Mouse (Mus musculus) forebrain, embryonic 12.5 days (tissue): Measurements from ENCODE around the gene Shank1. TPM values are rescaled to one million over a fixed set of nuclear protein-coding genes. Genes with fewer than 3 reads are reported as not detected.

Experiments
- ATAC-seq: fragments of 200-750 bp; cut with Nextera tagmentation; 2 replicates; pipeline ENCODE4 v1.8.0; 2017; ENCODE audit warnings: moderate TSS enrichment; ENCODE audit not compliant: low FRiP score
- H3K27ac ChIP-seq: fragments of 300-500 bp; sonication (generic); 2 replicates; pipeline ENCODE4 v1.5.1; 2016; ENCODE audit warnings: mild to moderate bottlenecking
- H3K27me3 ChIP-seq: fragments of 300-500 bp; sonication (generic); 2 replicates; pipeline ENCODE4 v1.6.1; 2016; ENCODE audit warnings: mild to moderate bottlenecking
- H3K36me3 ChIP-seq: fragments of 300-500 bp; sonication (generic); replicated peaks from 2 replicates; pipeline ENCODE4 v1.6.1; 2016; ENCODE audit warnings: mild to moderate bottlenecking
- H3K4me1 ChIP-seq: fragments of 300-500 bp; sonication (generic); 2 replicates; pipeline ENCODE4 v1.6.1; 2016
- H3K4me2 ChIP-seq: fragments of 300-500 bp; sonication (generic); 2 replicates; pipeline ENCODE4 v1.6.1; 2016; ENCODE audit warnings: mild to moderate bottlenecking, moderate library complexity
- H3K4me3 ChIP-seq: fragments of 300-500 bp; sonication (generic); replicated peaks from 2 replicates; pipeline ENCODE4 v1.5.1; 2016; ENCODE audit warnings: mild to moderate bottlenecking
- H3K9ac ChIP-seq: fragments of 300-500 bp; sonication (generic); 2 replicates; pipeline ENCODE4 v1.6.1; 2016; ENCODE audit warnings: mild to moderate bottlenecking
- H3K9me3 ChIP-seq: fragments of 300-500 bp; sonication (generic); 2 replicates; pipeline ENCODE4 v1.6.1; 2016
- WGBS: fragments of 180-500 bp; shearing (Covaris S2); methylation state at CpG from one replicate; pipeline ENCODE4 v1.1.7; 2016; 5-methylcytosine and 5-hydroxymethylcytosine counted together
- polyA plus RNA-seq: library from polyadenylated mRNA; unstranded; fragments of >200 nt; fragmentation: Nextera tagmentation; extraction: Ambion mirVana; gene quantifications from 2 replicates; pipeline ENCODE4 v1.2.1, GENCODE M21; 2016

Shank1 gene
- polyA plus RNA-seq, 1 experiment from 2014 or later = 8.0 TPM

GRCm38 (mm10) chr7:44350957-44351711 is 41.1 kb downstream of the Shank1 start:
- H3K4me1 ChIP-seq = peaks cover 52% of the 10 kb centered on the region
- H3K9ac ChIP-seq = peak overlapping the region; percentile 44
- H3K36me3 ChIP-seq = peaks cover 2% of the 10 kb centered on the region; the same call in 1 of the 2 replicates
- 2% methylated on average over 25 of the region's 25 CpGs for WGBS
- no peaks in the 10 kb centered on the region for H3K9me3 ChIP-seq
- H3K27me3 ChIP-seq = peaks cover 81% of the 10 kb centered on the region
- peak overlapping the region; percentile 54 for H3K4me2 ChIP-seq
- peak; percentile 50 for ATAC-seq
- H3K4me3 ChIP-seq = peak overlapping the region; percentile 20
- no peak overlapping the region for H3K27ac ChIP-seq

GRCm38 (mm10) chr7:44351881-44352749 is 42.1 kb downstream of the Shank1 start:
- peaks cover 62% of the 10 kb centered on the region for H3K4me1 ChIP-seq
- 0 out of 2 replicates have a peak, but pooled peaks have one; percentile 33 for ATAC-seq
- H3K9me3 ChIP-seq = no peaks in the 10 kb centered on the region
- H3K9ac ChIP-seq = peak overlapping the region; percentile 21; the same call in 1 of the 2 replicates
- 2% methylated on average over 71 of the region's 71 CpGs for WGBS
- peak overlapping the region; percentile 54 for H3K4me2 ChIP-seq
- H3K27me3 ChIP-seq = peaks cover 91% of the 10 kb centered on the region
- H3K4me3 ChIP-seq = peak overlapping the region; percentile 21
- H3K36me3 ChIP-seq = no peaks in the 10 kb centered on the region
- H3K27ac ChIP-seq = no peak overlapping the region

GRCm38 (mm10) chr7:44352750-44353600 is 42.9 kb downstream of the Shank1 start:
- Histone ChIP-seq H3K9me3 (no peaks in the 10 kb centered on the region), H3K27me3 (peaks cover 98% of the 10 kb centered on the region), H3K27ac (no peak overlapping the region), H3K36me3 (no peaks in the 10 kb centered on the region), H3K4me1 (peaks cover 71% of the 10 kb centered on the region), H3K9ac (0 out of 2 replicates have a peak overlapping the region, but pooled peaks have one; percentile 21), H3K4me2 (peak overlapping the region; percentile 33), H3K4me3 (peak overlapping the region; percentile 21)
- WGBS = 2% methylated on average over 71 of the region's 71 CpGs
- ATAC-seq = no peak

GRCm38 (mm10) chr7:44353601-44354340 is 43.7 kb downstream of the Shank1 start:
- no peak for ATAC-seq
- H3K27me3 ChIP-seq = peaks cover 95% of the 10 kb centered on the region
- peaks cover 76% of the 10 kb centered on the region for H3K4me1 ChIP-seq
- H3K36me3 ChIP-seq = no peaks in the 10 kb centered on the region
- 2% methylated on average over 35 of the region's 35 CpGs for WGBS
- no peak overlapping the region for H3K27ac ChIP-seq
- H3K4me2 ChIP-seq = peak overlapping the region; percentile 33
- H3K4me3 ChIP-seq = peak overlapping the region; percentile 21
- H3K9ac ChIP-seq = no peak overlapping the region
- H3K9me3 ChIP-seq = no peaks in the 10 kb centered on the region

GRCm38 (mm10) chr7:44355411-44355810 is 45.4 kb downstream of the Shank1 start:
- H3K4me1 ChIP-seq = peaks cover 81% of the 10 kb centered on the region
- H3K9ac ChIP-seq = no peak overlapping the region
- no peak overlapping the region for H3K27ac ChIP-seq
- H3K27me3 ChIP-seq = peaks cover 87% of the 10 kb centered on the region
- no peaks in the 10 kb centered on the region for H3K9me3 ChIP-seq
- H3K4me2 ChIP-seq = no peak overlapping the region
- WGBS = 64% methylated on average over 6 of the region's 6 CpGs
- no peak for ATAC-seq
- no peaks in the 10 kb centered on the region for H3K36me3 ChIP-seq
- no peak overlapping the region for H3K4me3 ChIP-seq

- peaks cover 75% of the 10 kb centered on the region for H3K4me1 ChIP-seq
- no peak for ATAC-seq
- H3K36me3 ChIP-seq = no peaks in the 10 kb centered on the region
- H3K9ac ChIP-seq = peak overlapping the region; percentile 36
- WGBS = 3% methylated on average over 35 of the region's 35 CpGs
- H3K4me3 ChIP-seq = peak overlapping the region; percentile 19
- H3K4me2 ChIP-seq = peak overlapping the region; percentile 29
- 0 out of 2 replicates have a peak overlapping the region, but pooled peaks have one; percentile 19 for H3K27ac ChIP-seq
- H3K9me3 ChIP-seq = no peaks in the 10 kb centered on the region
- H3K27me3 ChIP-seq = peaks cover 88% of the 10 kb centered on the region
Observed at GRCm38 (mm10) chr7:44356590-44357481, 46.8 kb downstream of the Shank1 start.

GRCm38 (mm10) chr7:44357531-44357930 is 47.5 kb downstream of the Shank1 start:
- H3K4me2 ChIP-seq = peak overlapping the region; percentile 29
- H3K9ac ChIP-seq = 0 out of 2 replicates have a peak overlapping the region, but pooled peaks have one; percentile 21
- no peaks in the 10 kb centered on the region for H3K36me3 ChIP-seq
- no peaks in the 10 kb centered on the region for H3K9me3 ChIP-seq
- no peak for ATAC-seq
- peak overlapping the region; percentile 25; the same call in 1 of the 2 replicates for H3K27ac ChIP-seq
- peaks cover 88% of the 10 kb centered on the region for H3K27me3 ChIP-seq
- H3K4me1 ChIP-seq = peaks cover 68% of the 10 kb centered on the region
- 10% methylated on average over 10 of the region's 10 CpGs for WGBS
- H3K4me3 ChIP-seq = peak overlapping the region; percentile 19

GRCm38 (mm10) chr7:44358012-44358411 is 48.0 kb downstream of the Shank1 start:
- Histone ChIP-seq H3K9ac (peak overlapping the region; percentile 12; the same call in 1 of the 2 replicates), H3K4me2 (0 out of 2 replicates have a peak overlapping the region, but pooled peaks have one; percentile 29), H3K27me3 (peaks cover 88% of the 10 kb centered on the region), H3K27ac (peak overlapping the region; percentile 13; the same call in 1 of the 2 replicates), H3K36me3 (no peaks in the 10 kb centered on the region), H3K4me1 (peaks cover 64% of the 10 kb centered on the region), H3K4me3 (no peak overlapping the region), H3K9me3 (no peaks in the 10 kb centered on the region)
- 6% methylated on average over 5 of the region's 5 CpGs for WGBS
- no peak for ATAC-seq

GRCm38 (mm10) chr7:44358886-44359654 is 49.0 kb downstream of the Shank1 start:
- 2% methylated on average over 19 of the region's 26 CpGs for WGBS
- H3K27me3 ChIP-seq = peaks cover 77% of the 10 kb centered on the region
- H3K9ac ChIP-seq = peak overlapping the region; percentile 63
- peak overlapping the region; percentile 52 for H3K4me3 ChIP-seq
- peak; percentile 36 for ATAC-seq
- peak overlapping the region; percentile 83 for H3K4me2 ChIP-seq
- H3K4me1 ChIP-seq = peaks cover 53% of the 10 kb centered on the region
- H3K36me3 ChIP-seq = no peaks in the 10 kb centered on the region
- no peaks in the 10 kb centered on the region for H3K9me3 ChIP-seq
- peak overlapping the region; percentile 88 for H3K27ac ChIP-seq
